25 mouse cellular contexts compared by ENCODE assay signal in genomic region chr7:89605589-89606536, GRCm38 (mm10). TPM values are rescaled to one million over a fixed set of nuclear protein-coding genes. Genes with fewer than 3 reads are reported as not detected.
DNase-seq lines count a peak whose midpoint lies in the region; ATAC-seq and TF ChIP-seq lines count a peak whose summit lies in the region.
"Had no signal": no experiment of that assay in that cellular context is flagged by ENCODE, and none has a peak within 500 bp of the region (broad histone marks: within the 10 kb centered on the region; RNA-seq: fewer than 3 reads in every experiment).

No protein-coding gene starts in this region.

- 77% methylated on average over 8 of the region's 8 CpGs for WGBS in embryonic facial prominence, embryonic 11.5 days
- WGBS in embryonic facial prominence, embryonic 10.5 days: 81% methylated on average over 8 of the region's 8 CpGs
- WGBS in lung, embryonic 14.5 days: 77% methylated on average over 8 of the region's 8 CpGs

- no peaks in the 10 kb centered on the region for H3K27me3 ChIP-seq in embryonic facial prominence, embryonic 11.5 days (ENCODE audit: control insufficient read depth, insufficient read depth, low read length)
- H3K27me3 ChIP-seq in embryonic facial prominence, embryonic 10.5 days (replicated peaks; ENCODE audit: low read depth, poor library complexity, severe bottlenecking): no peaks in the 10 kb centered on the region
- H3K27me3 ChIP-seq in lung, embryonic 14.5 days (ENCODE audit: insufficient read depth, low read length): no peaks in the 10 kb centered on the region
- H3K27me3 ChIP-seq: hindbrain, embryonic 15.5 days; intestine, embryonic 15.5 days; limb, embryonic 13.5 days; liver, embryonic 13.5 days; lung, embryonic 15.5 days; midbrain, embryonic 12.5 days; neural tube, embryonic 15.5 days had no signal

- H3K4me1 ChIP-seq in embryonic facial prominence, embryonic 11.5 days (ENCODE audit: control insufficient read depth, insufficient read depth, low read length): no peaks in the 10 kb centered on the region
- H3K4me1 ChIP-seq in embryonic facial prominence, embryonic 10.5 days: no peaks in the 10 kb centered on the region
- no peaks in the 10 kb centered on the region for H3K4me1 ChIP-seq in lung, embryonic 14.5 days (ENCODE audit: insufficient read depth)
- H3K4me1 ChIP-seq: hindbrain, embryonic 15.5 days; intestine, embryonic 15.5 days; limb, embryonic 13.5 days; liver, embryonic 13.5 days; lung, embryonic 15.5 days; midbrain, embryonic 12.5 days; neural tube, embryonic 15.5 days had no signal

- H3K4me2 ChIP-seq in embryonic facial prominence, embryonic 11.5 days (ENCODE audit: low read depth, low read length): no peak overlapping the region
- H3K4me2 ChIP-seq in lung, embryonic 14.5 days: no peak overlapping the region
- H3K4me2 ChIP-seq: hindbrain, embryonic 15.5 days; intestine, embryonic 15.5 days; limb, embryonic 13.5 days; liver, embryonic 13.5 days; lung, embryonic 15.5 days; midbrain, embryonic 12.5 days; neural tube, embryonic 15.5 days had no signal

- no peak overlapping the region for H3K27ac ChIP-seq in embryonic facial prominence, embryonic 11.5 days (replicated peaks; ENCODE audit: low read depth, low read length)
- no peak overlapping the region for H3K27ac ChIP-seq in embryonic facial prominence, embryonic 10.5 days (replicated peaks)
- no peak overlapping the region for H3K27ac ChIP-seq in lung, embryonic 14.5 days (ENCODE audit: low read depth)
- H3K27ac ChIP-seq: heart, adult 2 months; hindbrain, embryonic 15.5 days; intestine, embryonic 15.5 days; limb, embryonic 13.5 days; liver, embryonic 13.5 days; lung, embryonic 15.5 days; macrophage; midbrain, embryonic 12.5 days; neural tube, embryonic 15.5 days had no signal

- ATAC-seq in embryonic facial prominence, embryonic 11.5 days (replicated peaks; ENCODE audit: insufficient number of reproducible peaks, low FRiP score, low TSS enrichment, low read depth): no peak
- no peak for ATAC-seq in lung, embryonic 14.5 days (ENCODE audit: insufficient read depth)
- peak; percentile 62 to 65; a peak in 3 of 4 replicates for ATAC-seq in hematopoietic stem cell, adult 5-6 weeks (replicated peaks in 1 of 2; ENCODE audit: insufficient read depth in 1 of 2, low FRiP score in 2 of 2, low TSS enrichment in 1 of 2, low read depth in 1 of 2, poor library complexity in 2 of 2, severe bottlenecking in 2 of 2)
- ATAC-seq: CD4-positive, CD25-positive, alpha-beta regulatory T cell, adult 4 months; intestine, embryonic 15.5 days had no signal

- DNase-seq in embryonic facial prominence, embryonic 11.5 days (ENCODE audit: low spot score): peak; percentile 11
- DNase-seq in embryonic facial prominence, embryonic 10.5 days (ENCODE audit: low spot score): no peak
- DNase-seq in lung, embryonic 14.5 days: peak; percentile 5
- no peak for DNase-seq in lung, postnatal 14 days
- DNase-seq in brain, embryonic 14.5 days (ENCODE audit: low read depth): peak; percentile 43
- DNase-seq in ovary, postnatal 36 days (ENCODE audit: low spot score): no peak
- DNase-seq in cerebellum, adult 9-11 months: no peak
- DNase-seq: adrenal gland, postnatal 25 days; cerebellum, adult 18-20 months; cerebellum, postnatal 36 days; gastrocnemius, postnatal 14 days; heart, adult 2 months; heart, postnatal 36 days; liver, embryonic 13.5 days; thymus, postnatal 14 days had no signal

- H3K36me3 ChIP-seq in embryonic facial prominence, embryonic 11.5 days (replicated peaks; ENCODE audit: control insufficient read depth, insufficient read depth, low read depth, low read length): no peaks in the 10 kb centered on the region
- no peaks in the 10 kb centered on the region for H3K36me3 ChIP-seq in embryonic facial prominence, embryonic 10.5 days (replicated peaks)
- H3K36me3 ChIP-seq in lung, embryonic 14.5 days (ENCODE audit: insufficient read depth): no peaks in the 10 kb centered on the region
- H3K36me3 ChIP-seq: hindbrain, embryonic 15.5 days; intestine, embryonic 15.5 days; limb, embryonic 13.5 days; liver, embryonic 13.5 days; lung, embryonic 15.5 days; midbrain, embryonic 12.5 days; neural tube, embryonic 15.5 days had no signal

- TF ChIP-seq CTCF in lung, embryonic 14.5 days (IDR thresholded peaks at IDR 0.05; ENCODE audit: low read depth): no peak
- no peak for TF ChIP-seq CTCF in brain, embryonic 14.5 days (IDR thresholded peaks at IDR 0.05; ENCODE audit: borderline replicate concordance, extremely low read depth, insufficient read depth, insufficient read length)

- no peak overlapping the region for H3K9ac ChIP-seq in embryonic facial prominence, embryonic 11.5 days (replicated peaks; ENCODE audit: low read length)
- H3K9ac ChIP-seq in lung, embryonic 14.5 days: no peak overlapping the region
- H3K9ac ChIP-seq: hindbrain, embryonic 15.5 days; intestine, embryonic 15.5 days; limb, embryonic 13.5 days; liver, embryonic 13.5 days; lung, embryonic 15.5 days; midbrain, embryonic 12.5 days; neural tube, embryonic 15.5 days had no signal

- H3K9me3 ChIP-seq in embryonic facial prominence, embryonic 11.5 days (replicated peaks; ENCODE audit: control insufficient read depth, low read length): no peaks in the 10 kb centered on the region
- no peaks in the 10 kb centered on the region for H3K9me3 ChIP-seq in embryonic facial prominence, embryonic 10.5 days
- no peaks in the 10 kb centered on the region for H3K9me3 ChIP-seq in lung, embryonic 14.5 days (ENCODE audit: low read depth, low read length)
- H3K9me3 ChIP-seq: hindbrain, embryonic 15.5 days; intestine, embryonic 15.5 days; limb, embryonic 13.5 days; liver, embryonic 13.5 days; lung, embryonic 15.5 days; midbrain, embryonic 12.5 days; neural tube, embryonic 15.5 days had no signal

- no peak overlapping the region for H3K4me3 ChIP-seq in embryonic facial prominence, embryonic 11.5 days (ENCODE audit: low read depth, low read length)
- H3K4me3 ChIP-seq in embryonic facial prominence, embryonic 10.5 days: no peak overlapping the region
- H3K4me3 ChIP-seq in lung, embryonic 14.5 days (ENCODE audit: low read depth, low read length): no peak overlapping the region
- H3K4me3 ChIP-seq: heart, adult 2 months; hindbrain, embryonic 15.5 days; intestine, embryonic 15.5 days; limb, embryonic 13.5 days; liver, embryonic 13.5 days; lung, embryonic 15.5 days; midbrain, embryonic 12.5 days; neural tube, embryonic 15.5 days had no signal

- no peak for TF ChIP-seq POLR2A in brain, embryonic 14.5 days (IDR thresholded peaks at IDR 0.05; ENCODE audit: borderline replicate concordance, extremely low read depth, insufficient read depth, insufficient read length, poor library complexity, severe bottlenecking)

RNA-seq across cellular contexts. Expression of gene Me3, which starts 26.3 kb away (rescaled TPM):
- 0.77 and 2.0 TPM in 2 replicates for polyA plus RNA-seq in embryonic facial prominence, embryonic 11.5 days (2014; fragmentation: Nextera tagmentation; extraction: Ambion mirVana)
- polyA plus RNA-seq in embryonic facial prominence, embryonic 10.5 days (2016; fragmentation: Nextera tagmentation; extraction: Ambion mirVana): 1.5 and 2.6 TPM in 2 replicates
- polyA plus RNA-seq in lung, embryonic 14.5 days (2014; fragmentation: Nextera tagmentation; extraction: Ambion mirVana): 0.84 and 1.0 TPM in 2 replicates
- 2.0 and 3.7 TPM in 2 replicates for polyA plus RNA-seq in brain, embryonic 14.5 days (2012; rRNA removed)
- not detected in 2 replicates for total RNA-seq in hematopoietic stem cell, adult 5-6 weeks (2017)
- total RNA-seq: MEL had no signal
- polyA plus RNA-seq: macrophage had no signal

Comparison
In these comparisons a context has a peak if more than half of its experiments do, and no peak if none do; other contexts are left out.
1. DNase-seq: peak in embryonic facial prominence, embryonic 11.5 days (single experiment), lung, embryonic 14.5 days (single experiment) and brain, embryonic 14.5 days (single experiment); none in embryonic facial prominence, embryonic 10.5 days (single experiment), lung, postnatal 14 days (single experiment), ovary, postnatal 36 days (single experiment) and cerebellum, adult 9-11 months (single experiment).
2. ATAC-seq: peak in hematopoietic stem cell, adult 5-6 weeks (2 of 2); none in embryonic facial prominence, embryonic 11.5 days (single experiment) and lung, embryonic 14.5 days (single experiment).